Mouse (Mus musculus) MEL (cell line): ENCODE measurements at regions not wholly inside any gene's neighbourhood (a gene's known extent, or its start where the extent isn't known, plus 50 kb on each side); places are given as distances from the start of the nearest gene placed in this dataset.

Experiments
- DNase-seq: peaks from one replicate; pipeline ENCODE4 v3.0.0; 2011; ENCODE audit warnings: low read depth, low spot score
- H3K27ac ChIP-seq: 2 replicates; pipeline ENCODE4 v1.5.1; 2012; ENCODE audit warnings: low read depth, mild to moderate bottlenecking, control low read depth, low read length, moderate library complexity; ENCODE audit not compliant: control insufficient read depth
- H3K27me3 ChIP-seq, 2 experiments: fragments of 150-350 bp in 1 of 2; sonication (generic) in 1 of 2; 2 replicates each; pipeline ENCODE4 v1.6.1; 2012; ENCODE audit warnings: low read length in 2 of 2, mild to moderate bottlenecking in 2 of 2, improper control_type of control experiment in 1 of 2, moderate library complexity in 1 of 2; ENCODE audit not compliant: insufficient read depth in 2 of 2, control insufficient read depth in 1 of 2
- H3K36me3 ChIP-seq, 2 experiments: 2 replicates each; pipeline ENCODE4 v1.6.1; 2012 to 2014; ENCODE audit warnings: low read length in 2 of 2, improper control_type of control experiment in 1 of 2, inconsistent platforms in 1 of 2, mild to moderate bottlenecking in 1 of 2; ENCODE audit not compliant: insufficient read depth in 2 of 2, control insufficient read depth in 1 of 2
- H3K4me1 ChIP-seq, 2 experiments: fragments of 150-350 bp in 1 of 2; sonication (generic) in 1 of 2; 2 replicates each; pipeline ENCODE4 v1.6.1; 2012; ENCODE audit warnings: low read length in 2 of 2, improper control_type of control experiment in 1 of 2, mild to moderate bottlenecking in 1 of 2; ENCODE audit not compliant: insufficient read depth in 2 of 2, control insufficient read depth in 1 of 2
- H3K4me3 ChIP-seq, 2 experiments: fragments of 150-350 bp in 1 of 2; sonication (generic) in 1 of 2; 2 replicates each; pipeline ENCODE4 v1.5.1; 2012; ENCODE audit warnings: low read depth in 2 of 2, low read length in 2 of 2, mild to moderate bottlenecking in 2 of 2, moderate library complexity in 2 of 2, control low read depth in 1 of 2, improper control_type of control experiment in 1 of 2; ENCODE audit not compliant: control insufficient read depth in 1 of 2, insufficient read depth in 1 of 2
- H3K79me2 ChIP-seq: 2 replicates; pipeline ENCODE4 v1.6.1; 2012; ENCODE audit warnings: mild to moderate bottlenecking, low read length, moderate library complexity; ENCODE audit not compliant: control insufficient read depth, poor library complexity, insufficient read depth
- H3K9ac ChIP-seq: 2 replicates; pipeline ENCODE4 v1.6.1; 2012; ENCODE audit warnings: low read depth, mild to moderate bottlenecking, control low read depth, low read length, moderate library complexity; ENCODE audit not compliant: control insufficient read depth, poor library complexity, severe bottlenecking
- H3K9me3 ChIP-seq: fragments of 150-350 bp; sonication (generic); replicated peaks from 2 replicates; pipeline ENCODE4 v1.6.1; 2012; ENCODE audit warnings: mild to moderate bottlenecking, low read length, improper control_type of control experiment, moderate library complexity; ENCODE audit not compliant: insufficient read depth
- BHLHE40 ChIP-seq: IDR thresholded peaks from 2 replicates; pipeline ENCODE4 v1.6.1; 2012; ENCODE audit warnings: low read depth, mild to moderate bottlenecking, inconsistent platforms, low read length, improper control_type of control experiment, borderline replicate concordance
- CHD1 ChIP-seq: IDR thresholded peaks from 2 replicates; pipeline ENCODE4 v1.6.1; 2012; ENCODE audit warnings: low read depth, mild to moderate bottlenecking, inconsistent platforms, low read length, improper control_type of control experiment
- ELF1 ChIP-seq: IDR thresholded peaks from 2 replicates; pipeline ENCODE4 v1.6.1; 2014; ENCODE audit warnings: low read depth, mild to moderate bottlenecking, inconsistent platforms, low read length, improper control_type of control experiment, moderate library complexity
- EP300 ChIP-seq, 2 experiments: IDR thresholded peaks; 2 replicates each; pipeline ENCODE4 v1.6.1; 2011; ENCODE audit warnings: improper control_type of control experiment in 2 of 2, low read length in 2 of 2, low read depth in 1 of 2, mild to moderate bottlenecking in 1 of 2
- ETS1 ChIP-seq: IDR thresholded peaks from 2 replicates; pipeline ENCODE4 v1.6.1; 2012; ENCODE audit warnings: low read depth, mild to moderate bottlenecking, inconsistent platforms, low read length, improper control_type of control experiment, moderate library complexity
- GABPA ChIP-seq: IDR thresholded peaks from 2 replicates; pipeline ENCODE4 v1.6.1; 2012; ENCODE audit warnings: low read depth, mild to moderate bottlenecking, inconsistent platforms, low read length, improper control_type of control experiment, moderate library complexity
- HCFC1 ChIP-seq: IDR thresholded peaks from 2 replicates; pipeline ENCODE4 v1.6.1; 2012; ENCODE audit warnings: low read depth, mild to moderate bottlenecking, inconsistent platforms, low read length, improper control_type of control experiment, moderate library complexity
- MAZ ChIP-seq: IDR thresholded peaks from 2 replicates; pipeline ENCODE4 v1.6.1; 2012; ENCODE audit warnings: low read depth, mild to moderate bottlenecking, inconsistent platforms, low read length, improper control_type of control experiment
- MEF2A ChIP-seq: IDR thresholded peaks from 2 replicates; pipeline ENCODE4 v1.6.1; 2014; ENCODE audit warnings: low read depth, mild to moderate bottlenecking, inconsistent platforms, low read length, improper control_type of control experiment; ENCODE audit not compliant: poor library complexity, insufficient replicate concordance, severe bottlenecking; ENCODE audit errors: extremely low read depth
- MYB ChIP-seq: IDR thresholded peaks from 2 replicates; pipeline ENCODE4 v1.6.1; 2011; ENCODE audit warnings: mild to moderate bottlenecking, low read depth, low read length, improper control_type of control experiment
- MYC ChIP-seq: IDR thresholded peaks from 2 replicates; pipeline ENCODE4 v1.6.1; 2011; ENCODE audit warnings: low read depth, mild to moderate bottlenecking, low read length, improper control_type of control experiment, moderate library complexity
- POLR2A ChIP-seq, 2 experiments: IDR thresholded peaks; 2 replicates each; pipeline ENCODE4 v1.6.1; 2011 to 2012; ENCODE audit warnings: low read length in 2 of 2, mild to moderate bottlenecking in 2 of 2, control low read depth in 1 of 2, improper control_type of control experiment in 1 of 2, low read depth in 1 of 2, moderate library complexity in 1 of 2; ENCODE audit not compliant: control insufficient read depth in 1 of 2, insufficient read depth in 1 of 2, poor library complexity in 1 of 2
- POLR2AphosphoS2 ChIP-seq: IDR thresholded peaks from 2 replicates; pipeline ENCODE4 v1.6.1; 2011; ENCODE audit warnings: low read length, improper control_type of control experiment
- RCOR1 ChIP-seq: IDR thresholded peaks from 2 replicates; pipeline ENCODE4 v1.6.1; 2012; ENCODE audit warnings: low read depth, mild to moderate bottlenecking, inconsistent platforms, low read length, improper control_type of control experiment
- SMC3 ChIP-seq: IDR thresholded peaks from 2 replicates; pipeline ENCODE4 v1.6.1; 2011; ENCODE audit warnings: low read depth, low read length, improper control_type of control experiment
- TBP ChIP-seq: IDR thresholded peaks from 2 replicates; pipeline ENCODE4 v1.8.0; 2011; ENCODE audit warnings: low read depth, low read length, improper control_type of control experiment
- TCF12 ChIP-seq: IDR thresholded peaks from 2 replicates; pipeline ENCODE4 v1.6.1; 2014; ENCODE audit warnings: low read depth, mild to moderate bottlenecking, inconsistent platforms, low read length, improper control_type of control experiment, moderate library complexity
- UBTF ChIP-seq: IDR thresholded peaks from 2 replicates; pipeline ENCODE4 v1.6.1; 2012; ENCODE audit warnings: low read depth, mild to moderate bottlenecking, inconsistent platforms, low read length, improper control_type of control experiment, moderate library complexity, borderline replicate concordance; ENCODE audit not compliant: insufficient read depth
- USF1 ChIP-seq: IDR thresholded peaks from 2 replicates; pipeline ENCODE4 v1.6.1; 2014; ENCODE audit warnings: low read depth, mild to moderate bottlenecking, inconsistent platforms, low read length, improper control_type of control experiment, moderate library complexity
- ZC3H11A ChIP-seq: IDR thresholded peaks from 2 replicates; pipeline ENCODE4 v1.6.1; 2012; ENCODE audit warnings: low read depth, mild to moderate bottlenecking, inconsistent platforms, low read length, improper control_type of control experiment
- ZMIZ1 ChIP-seq: IDR thresholded peaks from 2 replicates; pipeline ENCODE4 v1.6.1; 2012; ENCODE audit warnings: low read depth, mild to moderate bottlenecking, inconsistent platforms, low read length, improper control_type of control experiment, moderate library complexity
- ZNF384 ChIP-seq: IDR thresholded peaks from 2 replicates; pipeline ENCODE4 v1.6.1; 2012; ENCODE audit warnings: low read depth, mild to moderate bottlenecking, inconsistent platforms, low read length, improper control_type of control experiment

DNA sequence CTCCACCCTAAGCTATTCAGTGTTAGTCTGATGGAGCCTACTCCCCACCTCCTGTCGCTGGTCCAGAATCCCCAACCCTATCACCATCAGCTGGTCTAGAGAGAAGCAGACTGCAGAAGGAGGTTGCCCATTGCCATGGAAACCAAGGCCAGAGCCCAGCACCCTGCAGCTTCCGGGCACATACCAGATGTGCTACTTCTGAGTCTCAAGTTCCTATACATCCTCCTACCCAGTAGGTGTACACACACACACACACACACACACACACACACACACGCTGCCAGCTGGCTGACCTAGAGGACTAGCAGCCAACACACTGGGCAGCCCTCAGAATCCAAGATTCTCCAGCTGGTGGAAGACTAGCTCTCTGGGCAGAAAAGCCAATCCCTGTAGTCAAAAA is 68.9 kb upstream of the Disp3 start:
- TF ChIP-seq UBTF (no peak), USF1 (no peak), BHLHE40 (no peak), ZNF384 (no peak), MAZ (no peak), ZMIZ1 (no peak), POLR2A (IDR thresholded peaks at IDR 0.05; ENCODE audit: control insufficient read depth in 1 of 2, insufficient read depth in 1 of 2, low read depth in 1 of 2, low read length in 2 of 2, poor library complexity in 1 of 2) (no peak), GABPA (no peak), TCF12 (no peak), ELF1 (no peak), MYB (no peak), MEF2A (no peak), EP300 (IDR thresholded peaks at IDR 0.05; ENCODE audit: low read depth in 1 of 2, low read length in 2 of 2) (no peak), ZC3H11A (no peak), TBP (no peak), SMC3 (no peak), RCOR1 (no peak), CHD1 (no peak), POLR2AphosphoS2 (no peak)
- TF ChIP-seq, all 39 proteins: peak for 0
- Histone ChIP-seq H3K27me3 (no peaks in the 10 kb centered on the region), H3K9ac (no peak overlapping the region)

GRCm38 (mm10) chr4:148353969-148354368 is 66.2 kb upstream of the Disp3 start:
- Histone ChIP-seq H3K36me3 (no peaks in the 10 kb centered on the region), H3K79me2 (no peaks in the 10 kb centered on the region), H3K4me3 (no peak overlapping the region), H3K9me3 (no peaks in the 10 kb centered on the region), H3K9ac (no peak overlapping the region), H3K4me1 (no peaks in the 10 kb centered on the region), H3K27ac (no peak overlapping the region), H3K27me3 (no peaks in the 10 kb centered on the region)
- TF ChIP-seq RCOR1: no peak
- TF ChIP-seq EP300 (IDR thresholded peaks at IDR 0.05; ENCODE audit: low read depth in 1 of 2, low read length in 2 of 2): no peak
- TF ChIP-seq MYC: no peak
- TF ChIP-seq ETS1: no peak
- no peak for TF ChIP-seq HCFC1
- no peak for DNase-seq

More for the DNA sequence above, 68.9 kb upstream of the Disp3 start:
- Histone ChIP-seq H3K9me3 (no peaks in the 10 kb centered on the region), H3K36me3 (no peaks in the 10 kb centered on the region), H3K27ac (no peak overlapping the region), H3K4me1 (no peaks in the 10 kb centered on the region), H3K4me3 (no peak overlapping the region), H3K79me2 (no peaks in the 10 kb centered on the region)
- DNase-seq: no peak
